8 mouse cellular contexts compared by ENCODE assay signal in genomic region chr12:110736641-110737040, GRCm38 (mm10). TPM values are rescaled to one million over a fixed set of nuclear protein-coding genes. Genes with fewer than 3 reads are reported as not detected.
DNase-seq lines count a peak whose midpoint lies in the region; ATAC-seq and TF ChIP-seq lines count a peak whose summit lies in the region.

No protein-coding gene starts in this region.

- no peaks in the 10 kb centered on the region for H3K27me3 ChIP-seq in heart, embryonic 16.5 days (ENCODE audit: control insufficient read depth, insufficient read depth, low read length)
- H3K27me3 ChIP-seq in ES-Bruce4 (ENCODE audit: control insufficient read depth, insufficient read depth, low read length, poor library complexity, severe bottlenecking) = no peaks in the 10 kb centered on the region

- no peak for TF ChIP-seq CTCF in ES-Bruce4 (IDR thresholded peaks at IDR 0.05; ENCODE audit: low read depth, low read length)

- DNase-seq in heart, adult 9 months (ENCODE audit: low spot score in 2 of 2) = no peak
- DNase-seq in forelimb bud, embryonic 11.5 days (ENCODE audit: low read depth, low spot score) = peak; percentile 16
- DNase-seq in frontal cortex, adult 2 months (ENCODE audit: extremely low spot score in 1 of 2, low spot score in 1 of 2) = no peak
- DNase-seq in c-Kit-positive CD71-positive TER-119-positive erythroid progenitor cells, embryonic 14.5 days (ENCODE audit: low spot score) = no peak
- DNase-seq in spleen, postnatal 10 days (ENCODE audit: low spot score in 2 of 2) = no peak

- no peak for TF ChIP-seq EP300 in ES-Bruce4 (IDR thresholded peaks at IDR 0.05; ENCODE audit: insufficient read depth, low read depth, low read length)

- H3K36me3 ChIP-seq in heart, embryonic 16.5 days (ENCODE audit: control insufficient read depth, insufficient read depth) = no peaks in the 10 kb centered on the region
- H3K36me3 ChIP-seq in ES-Bruce4 (ENCODE audit: control insufficient read depth, insufficient read depth, low read length, poor library complexity, severe bottlenecking) = no peaks in the 10 kb centered on the region

- no peak overlapping the region for H3K27ac ChIP-seq in heart, embryonic 16.5 days (ENCODE audit: low read length)
- H3K27ac ChIP-seq in ES-Bruce4 (ENCODE audit: insufficient read depth, low read length) = no peak overlapping the region

- peak overlapping the region; percentile 63 for H3K9ac ChIP-seq in heart, embryonic 16.5 days (ENCODE audit: low read length)
- H3K9ac ChIP-seq in ES-Bruce4 (ENCODE audit: low read depth, poor library complexity, severe bottlenecking) = peak overlapping the region; percentile 63

- H3K4me3 ChIP-seq in heart, embryonic 16.5 days (ENCODE audit: low read length) = peak overlapping the region; percentile 100
- H3K4me3 ChIP-seq in ES-Bruce4 (ENCODE audit: low read depth, low read length) = peak overlapping the region; percentile 30

- peaks cover 20% of the 10 kb centered on the region for H3K4me1 ChIP-seq in heart, embryonic 16.5 days (ENCODE audit: control insufficient read depth, insufficient read depth, low read length)
- H3K4me1 ChIP-seq in ES-Bruce4 (ENCODE audit: control insufficient read depth, insufficient read depth, low read length) = no peaks in the 10 kb centered on the region

- H3K9me3 ChIP-seq in heart, embryonic 16.5 days (replicated peaks; ENCODE audit: control insufficient read depth, low read length) = no peaks in the 10 kb centered on the region
- no peaks in the 10 kb centered on the region for H3K9me3 ChIP-seq in ES-Bruce4 (replicated peaks; ENCODE audit: control insufficient read depth, insufficient read depth, low read length, poor library complexity, severe bottlenecking)

- no peak for TF ChIP-seq POLR2A in ES-Bruce4 (IDR thresholded peaks at IDR 0.05; ENCODE audit: insufficient read depth, low read length)

- ATAC-seq in heart, embryonic 16.5 days (replicated peaks; ENCODE audit: extremely low read depth, insufficient read depth, low FRiP score) = no peak
- ATAC-seq in megakaryocyte progenitor cell, adult 5-6 weeks (replicated peaks; ENCODE audit: poor library complexity) = peak; percentile 21

- peak overlapping the region; percentile 71 for H3K4me2 ChIP-seq in heart, embryonic 16.5 days (ENCODE audit: low read depth, low read length)

- 11% methylated on average over 4 of the region's 4 CpGs for WGBS in heart, embryonic 16.5 days

RNA-seq across cellular contexts. Expression of gene Wdr20, which starts 1.1 kb away (rescaled TPM):
- polyA plus RNA-seq in heart, embryonic 16.5 days (2015; fragmentation: Nextera tagmentation; extraction: Ambion mirVana) = 15.8 and 18.0 TPM in 2 replicates
- 32.7 and 36.4 TPM in 2 replicates for polyA plus RNA-seq in ES-Bruce4 (2011; ENCODE audit: insufficient read depth, insufficient read length, low read depth, missing spikeins)
- total RNA-seq in megakaryocyte progenitor cell, adult 5-6 weeks (2015) = 21.3 and 22.8 TPM in 2 replicates
- 27.1 and 36.2 TPM in 2 replicates for total RNA-seq in megakaryocyte progenitor cell, adult 5-6 weeks (2017)
- 22.9 and 25.6 TPM in 2 replicates for polyA plus RNA-seq in frontal cortex, adult 2 months (2012; rRNA removed)

RNA-seq across cellular contexts. Expression of gene Hsp90aa1, which starts 34.1 kb away (rescaled TPM):
- 622 and 694 TPM in 2 replicates for polyA plus RNA-seq in heart, embryonic 16.5 days (2015; fragmentation: Nextera tagmentation; extraction: Ambion mirVana)
- 4,323 and 4,421 TPM in 2 replicates for polyA plus RNA-seq in ES-Bruce4 (2011; ENCODE audit: insufficient read depth, insufficient read length, low read depth, missing spikeins)
- 1,320 and 1,329 TPM in 2 replicates for total RNA-seq in megakaryocyte progenitor cell, adult 5-6 weeks (2015)
- 1,319 and 1,619 TPM in 2 replicates for total RNA-seq in megakaryocyte progenitor cell, adult 5-6 weeks (2017)
- 470 and 567 TPM in 2 replicates for polyA plus RNA-seq in frontal cortex, adult 2 months (2012; rRNA removed)

RNA-seq across cellular contexts. Expression of gene 1700001K19Rik, which starts 54.2 kb away (rescaled TPM):
- not detected in 2 replicates for polyA plus RNA-seq in heart, embryonic 16.5 days (2015; fragmentation: Nextera tagmentation; extraction: Ambion mirVana)
- not detected in 2 replicates for polyA plus RNA-seq in ES-Bruce4 (2011; ENCODE audit: insufficient read depth, insufficient read length, low read depth, missing spikeins)
- not detected in 2 replicates for total RNA-seq in megakaryocyte progenitor cell, adult 5-6 weeks (2015)
- total RNA-seq in megakaryocyte progenitor cell, adult 5-6 weeks (2017) = not detected in 2 replicates
- polyA plus RNA-seq in frontal cortex, adult 2 months (2012; rRNA removed) = not detected in 2 replicates
